Mouse (Mus musculus): ENCODE data around the gene Prkn. TPM values are rescaled to one million over a fixed set of nuclear protein-coding genes. Genes with fewer than 3 reads are reported as not detected.

Gene Prkn
- total RNA-seq, 2 experiments from 2014 or later, result 7.0 to 10.9 TPM

- intact Hi-C loops (cut with DNase I), result no loop called here
- no peak for DNase-seq
Measured at GRCm38 (mm10) chr17:11780005-11780404, 939.8 kb downstream of the Prkn start.

GRCm38 (mm10) chr17:11780805-11781481 lies 940.8 kb downstream of the Prkn start:
- no peak for DNase-seq
- intact Hi-C loops (cut with DNase I), result no loop called here

DNA sequence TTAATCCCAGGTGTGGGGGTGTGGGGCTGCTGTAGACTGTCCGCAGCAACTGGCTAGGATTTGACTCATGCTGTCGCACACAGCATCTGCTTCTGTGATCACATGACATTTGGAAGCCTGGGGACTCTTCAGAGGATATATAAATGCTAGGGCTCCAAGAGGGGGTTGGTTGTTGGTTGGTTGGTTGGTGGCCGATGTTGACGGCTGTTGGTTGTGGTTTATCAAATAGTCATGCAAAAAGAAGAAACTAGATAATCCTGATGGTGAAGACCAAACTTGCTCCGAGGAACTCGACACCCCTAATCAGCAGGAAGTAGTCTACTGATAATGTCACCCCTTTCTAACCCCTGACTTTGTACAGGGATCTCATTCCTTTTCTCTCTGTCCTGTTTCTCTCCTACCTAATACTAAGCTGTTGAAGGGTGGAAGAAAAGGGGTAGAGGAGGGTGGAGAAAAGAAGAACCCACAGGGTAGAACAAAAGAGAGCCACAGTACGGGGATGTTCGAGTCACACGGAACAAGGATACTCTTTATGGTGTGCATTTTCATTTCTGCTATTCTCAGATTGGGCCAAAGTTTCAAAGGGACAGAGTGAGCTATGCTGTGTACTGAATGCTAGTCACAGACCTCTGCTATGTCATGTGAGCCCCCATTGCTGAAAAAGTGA lies 948.2 kb downstream of the Prkn start:
- no peak for DNase-seq
- intact Hi-C loops (cut with DNase I), result no loop called here

DNA sequence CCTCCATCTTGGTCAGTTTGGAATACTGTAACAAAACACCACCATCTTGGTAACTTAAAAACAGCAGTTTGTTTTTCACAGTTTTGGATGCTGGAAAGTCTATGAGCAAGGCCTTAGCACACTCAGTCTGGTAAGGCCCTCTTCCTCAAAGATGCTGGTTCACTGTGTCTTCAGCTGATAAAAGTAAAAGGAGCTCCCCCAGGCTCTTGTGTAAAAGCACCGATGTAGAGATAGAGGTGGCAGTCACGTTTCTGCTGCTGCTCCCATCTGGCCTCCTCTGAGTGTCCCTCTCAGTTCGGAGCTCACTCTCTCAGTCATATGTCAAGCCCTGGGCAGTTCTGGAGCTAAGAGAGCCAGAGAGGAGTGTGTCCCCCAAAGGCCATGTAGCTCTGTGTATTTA lies 955.8 kb downstream of the Prkn start:
- DNase-seq, result no peak
- intact Hi-C loops (cut with DNase I), result no loop called here

- intact Hi-C loops (cut with DNase I), result no loop called here
- no peak for DNase-seq
Measured at GRCm38 (mm10) chr17:11801226-11801625, 961.0 kb downstream of the Prkn start.

DNA sequence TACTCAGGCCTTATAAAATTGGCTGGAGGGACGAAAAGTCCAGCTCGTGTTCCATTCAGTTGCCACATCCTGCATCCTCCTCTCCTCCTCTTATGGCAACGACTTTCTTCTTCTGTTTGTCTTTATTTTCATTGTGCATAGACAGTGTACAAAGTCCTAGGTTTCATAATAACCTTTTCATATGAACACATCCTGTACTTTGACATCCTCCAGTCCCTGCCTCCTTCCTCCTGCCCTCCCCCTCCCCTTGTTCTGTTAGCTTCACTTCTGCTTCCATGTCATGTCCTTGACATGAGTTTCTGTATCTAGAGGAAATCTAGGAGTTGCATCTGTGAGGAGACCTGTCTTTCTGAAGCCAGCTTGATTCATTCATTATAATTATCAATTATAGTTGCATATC lies 967.1 kb downstream of the Prkn start:
- intact Hi-C loops (cut with DNase I), result no loop called here
- no peak for DNase-seq

- intact Hi-C loops (cut with DNase I), result no loop called here
- no peak for DNase-seq
Measured at GRCm38 (mm10) chr17:11817886-11818285, 977.7 kb downstream of the Prkn start.

DNA sequence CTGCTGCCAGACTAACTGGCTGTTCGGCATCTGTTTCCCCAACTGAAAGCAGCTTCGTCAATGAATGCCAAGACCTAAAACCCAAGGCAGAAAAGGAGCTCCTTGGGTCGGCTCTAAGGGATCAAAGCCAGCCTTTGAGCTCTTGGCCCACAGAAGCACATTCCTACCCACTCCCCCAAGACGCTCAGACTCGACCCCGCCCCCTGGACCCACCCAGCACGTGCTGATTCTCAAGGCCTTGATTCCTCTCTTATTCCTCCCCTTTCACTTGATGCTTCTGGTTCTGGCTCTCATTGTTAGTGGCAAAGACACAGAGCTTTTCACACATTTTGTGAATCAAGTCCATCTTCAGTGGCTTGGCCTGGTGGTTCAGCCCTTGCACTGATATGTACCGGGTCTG lies 979.3 kb downstream of the Prkn start:
- intact Hi-C loops (cut with DNase I), result no loop called here
- no peak for DNase-seq

DNA sequence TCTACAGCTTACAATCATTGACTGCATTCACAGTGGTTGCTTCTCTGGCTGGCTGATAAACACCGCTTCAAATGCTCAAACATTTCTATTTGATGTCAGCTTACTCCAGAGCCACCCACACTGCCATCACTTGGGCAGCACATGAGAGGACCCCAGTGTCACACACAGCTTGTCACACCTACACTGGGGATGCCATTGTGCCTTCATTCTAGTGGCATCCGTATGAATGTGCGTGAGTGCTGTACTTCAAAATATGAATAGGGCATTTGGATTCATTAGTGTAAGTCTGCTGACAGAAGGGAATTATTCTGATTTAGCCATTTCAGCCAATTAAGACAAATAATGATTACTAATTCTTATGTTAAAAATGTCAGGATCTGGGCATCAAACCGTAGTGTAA lies 980.6 kb downstream of the Prkn start:
- DNase-seq, result no peak
- intact Hi-C loops (cut with DNase I), result loop anchor here (10.0 kb wide), 1 partner anchor 1706 kb away; no protein-coding TSS in a partner anchor

- no peak for DNase-seq
- intact Hi-C loops (cut with DNase I), result loop anchor here (10.0 kb wide), 1 partner anchor 1715 kb away; no protein-coding TSS in a partner anchor
Measured at GRCm38 (mm10) chr17:11829501-11829900, 989.3 kb downstream of the Prkn start.

GRCm38 (mm10) chr17:11837121-11837520 lies 996.9 kb downstream of the Prkn start:
- no peak for DNase-seq
- intact Hi-C loops (cut with DNase I), result no loop called here

GRCm38 (mm10) chr17:11844436-11844835 lies 1004.3 kb downstream of the Prkn start:
- intact Hi-C loops (cut with DNase I), result no loop called here
- no peak for DNase-seq

GRCm38 (mm10) chr17:11844989-11845388 lies 1004.8 kb downstream of the Prkn start:
- no peak for DNase-seq
- intact Hi-C loops (cut with DNase I), result no loop called here

DNA sequence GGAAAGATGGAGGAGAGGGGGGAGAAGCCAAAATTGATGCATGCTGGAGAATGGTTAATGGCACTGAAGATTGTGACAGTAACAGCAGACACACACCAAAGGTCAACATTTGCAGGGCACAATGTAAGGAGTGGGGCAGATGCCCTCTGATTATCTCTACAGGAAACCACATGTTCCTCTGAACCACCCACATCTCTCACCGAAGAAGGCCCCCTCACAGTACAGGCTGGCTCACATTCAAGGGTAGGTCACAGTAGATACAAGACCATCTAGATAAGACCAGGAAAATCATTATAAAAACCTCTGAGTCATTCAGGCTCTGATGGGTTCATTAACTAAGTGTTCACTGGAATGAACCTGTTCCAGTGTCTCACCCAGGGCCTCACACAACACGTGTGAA lies 1005.3 kb downstream of the Prkn start:
- intact Hi-C loops (cut with DNase I), result no loop called here
- no peak for DNase-seq

- DNase-seq, result no peak
- intact Hi-C loops (cut with DNase I), result no loop called here
Measured at GRCm38 (mm10) chr17:11854571-11854970, 1014.4 kb downstream of the Prkn start.

- DNase-seq, result no peak
- intact Hi-C loops (cut with DNase I), result no loop called here
Measured at GRCm38 (mm10) chr17:11858772-11859405, 1018.7 kb downstream of the Prkn start.

- DNase-seq, result no peak
- intact Hi-C loops (cut with DNase I), result no loop called here
Measured at GRCm38 (mm10) chr17:11861178-11861577, 1021.0 kb downstream of the Prkn start.

DNA sequence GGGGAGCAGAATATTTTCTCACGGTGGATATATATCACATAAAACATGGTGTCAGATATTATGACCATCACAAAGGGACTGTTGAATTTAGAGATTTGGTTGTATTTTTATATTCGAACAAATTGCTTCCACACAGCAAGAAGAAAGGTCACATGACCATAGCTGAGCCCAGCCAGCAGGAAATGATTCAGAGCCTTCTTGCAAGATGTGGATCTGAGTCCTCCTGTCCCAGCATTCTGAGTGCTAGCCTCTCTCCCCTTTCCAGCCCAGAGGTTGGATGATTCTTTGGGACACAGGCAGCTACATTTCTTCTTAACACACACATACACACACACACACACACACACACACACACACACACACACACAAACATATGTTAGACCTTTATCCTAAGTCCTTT lies 1022.2 kb downstream of the Prkn start:
- DNase-seq, result no peak
- intact Hi-C loops (cut with DNase I), result no loop called here

GRCm38 (mm10) chr17:11863017-11863416 lies 1022.8 kb downstream of the Prkn start:
- intact Hi-C loops (cut with DNase I), result no loop called here

GRCm38 (mm10) chr17:11866231-11866630 lies 1026.0 kb downstream of the Prkn start:
- intact Hi-C loops (cut with DNase I), result no loop called here
- DNase-seq, result no peak

More at GRCm38 (mm10) chr17:11863017-11863416, 1022.8 kb downstream of the Prkn start:
- no peak for DNase-seq

GRCm38 (mm10) chr17:11867334-11868095 lies 1027.3 kb downstream of the Prkn start:
- intact Hi-C loops (cut with DNase I), result loop anchor here (2.0 kb wide), 1 partner anchor 33 kb away; no protein-coding TSS in a partner anchor
- no peak for DNase-seq
